Mouse (Mus musculus) cerebellum, postnatal 4 days (tissue): Measurements from ENCODE around the gene Tctn1.

Experiments used
- DNase-seq, 2 experiments: peaks; one replicate each; pipeline ENCODE4 v3.0.0; 2022; ENCODE audit warnings: low spot score in 2 of 2, mixed read lengths in 1 of 2

Tctn1 gene

DNA sequence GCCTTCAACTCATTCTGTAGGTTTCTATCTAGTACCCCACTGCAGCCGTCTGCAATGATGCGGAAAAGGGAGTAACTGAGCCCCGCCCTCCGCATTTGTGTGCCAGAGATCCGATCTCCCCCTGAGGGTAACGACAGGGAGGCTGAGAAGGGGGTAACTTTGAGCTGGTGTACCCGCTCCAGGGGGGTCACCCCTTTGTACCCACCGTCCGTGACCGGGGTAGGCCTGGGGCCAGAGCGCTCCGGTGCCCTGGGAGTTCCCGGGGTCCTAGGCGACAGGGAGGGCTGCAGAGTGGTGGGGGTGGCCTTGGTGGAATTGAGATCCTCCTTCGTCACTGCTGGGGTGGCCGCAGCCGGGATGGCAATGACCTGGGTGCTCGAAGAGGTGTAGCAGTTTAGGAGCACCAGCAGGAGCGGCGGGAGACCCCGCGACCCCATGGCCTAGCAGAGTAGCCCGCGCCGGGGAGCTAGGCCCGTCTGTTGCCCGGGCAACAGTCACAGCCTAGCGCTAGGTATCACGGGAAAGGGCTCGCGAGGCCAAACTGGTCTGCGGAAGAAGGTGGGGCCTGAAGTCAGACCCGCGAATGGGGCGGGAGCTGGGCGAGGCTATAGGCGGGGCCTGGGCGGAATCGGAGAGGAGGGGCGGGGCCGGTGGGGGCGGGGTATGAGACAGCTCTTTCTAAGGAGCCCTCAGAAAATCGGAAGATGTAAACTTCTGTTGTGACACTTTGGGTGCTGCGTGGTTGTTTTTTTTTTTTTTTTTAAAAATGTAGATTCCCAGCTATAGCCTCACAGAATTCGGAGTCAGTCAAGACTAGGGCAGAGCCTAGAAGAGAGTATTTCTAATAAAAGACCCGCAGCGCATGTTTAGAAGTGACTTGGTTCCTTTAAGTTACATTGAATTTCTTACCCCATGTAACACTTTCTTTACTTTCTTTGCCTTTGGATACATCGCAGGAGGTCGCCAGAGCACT is at the start of gene Tctn1:
Gene Tctn1, minus strand, starts transcription at position 528 of the 973 bp plus-strand sequence.
- peak; percentile 76 to 84 for DNase-seq

- no peak for DNase-seq
These were observed 48.9 kb upstream of the Tctn1 start for GRCm38 (mm10) chr5:122312942-122313684.

DNA sequence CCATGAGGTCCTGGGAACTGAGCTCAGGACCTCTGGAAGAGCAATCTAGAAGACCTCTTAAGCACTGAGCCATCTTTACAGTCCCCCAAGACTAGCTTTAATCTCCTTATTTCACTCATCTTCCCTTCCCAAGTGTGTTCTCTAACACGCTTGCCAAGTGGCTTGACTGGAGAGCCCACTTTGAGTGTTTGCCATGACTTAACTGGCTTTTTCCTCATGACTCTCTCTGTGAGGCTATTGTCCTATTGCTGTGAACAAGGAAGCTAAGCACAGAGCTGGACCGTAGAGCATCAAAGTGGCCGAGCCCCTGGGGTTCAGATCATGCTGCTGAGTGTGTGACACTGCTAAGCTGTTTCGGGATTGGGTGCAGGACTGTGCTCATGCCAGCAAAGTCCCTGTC is 48.1 kb upstream of the Tctn1 start:
- no peak for DNase-seq

DNA sequence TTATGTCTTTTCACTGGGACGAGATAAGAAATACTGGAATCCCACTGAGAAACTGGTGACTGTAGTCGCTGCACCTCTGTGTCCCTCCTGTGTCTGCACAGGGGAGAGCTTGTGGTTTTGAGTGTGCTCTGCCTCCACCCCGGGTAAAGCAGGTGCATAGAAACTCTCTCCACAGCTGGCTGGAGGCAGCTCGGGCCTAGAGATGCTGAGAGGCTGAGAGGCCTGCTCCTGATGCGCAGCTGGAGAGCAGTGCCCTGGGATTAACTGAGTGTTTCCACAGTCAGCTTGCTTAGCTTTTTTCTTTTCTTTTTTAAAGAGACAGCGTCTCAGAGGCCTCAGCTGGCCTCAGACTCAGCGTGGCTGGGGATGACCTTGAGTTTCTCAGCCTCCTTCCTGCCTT is 47.4 kb upstream of the Tctn1 start:
- DNase-seq = no peak

- DNase-seq = no peak
These were observed 46.4 kb upstream of the Tctn1 start for GRCm38 (mm10) chr5:122310699-122311098.

DNA sequence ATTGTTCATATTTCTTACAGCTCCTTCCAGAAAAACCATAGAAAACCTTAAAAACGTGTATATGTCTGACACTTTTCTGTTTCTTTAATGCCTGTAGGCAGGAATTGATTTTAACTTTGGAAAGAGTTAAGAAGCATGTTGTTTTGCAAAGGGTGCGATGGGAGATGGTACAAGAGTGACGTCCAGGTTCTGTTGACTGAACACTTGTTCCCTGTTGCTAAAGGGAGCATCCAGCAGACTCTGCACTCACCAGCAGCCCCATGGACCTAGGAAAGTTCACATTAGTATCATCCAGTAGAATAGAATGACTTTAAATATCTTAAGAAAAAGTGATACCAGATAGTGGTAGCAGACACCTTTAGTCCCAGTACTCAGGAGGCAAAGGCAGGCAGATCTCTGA is 42.3 kb upstream of the Tctn1 start:
- DNase-seq = no peak

DNA sequence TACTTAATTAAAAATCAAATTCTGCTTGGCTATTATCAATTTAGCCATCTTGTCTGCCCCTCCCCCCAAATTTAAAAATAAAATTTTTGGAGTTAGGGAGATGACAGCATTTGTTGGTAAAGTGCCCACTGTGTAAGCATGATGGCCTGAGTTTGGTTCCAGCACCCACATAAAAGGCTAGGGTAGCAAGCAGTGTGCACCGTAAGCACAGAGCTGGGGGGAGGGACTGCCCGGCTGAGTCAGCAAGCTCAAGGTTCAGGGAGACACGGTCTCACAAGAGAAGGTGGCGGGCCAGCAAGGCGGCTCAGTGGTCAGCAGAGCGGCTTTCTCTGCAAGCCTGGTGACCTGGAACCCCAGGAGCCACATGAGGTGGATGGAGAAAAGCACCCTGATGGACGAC is 41.2 kb upstream of the Tctn1 start:
- DNase-seq = no peak

DNA sequence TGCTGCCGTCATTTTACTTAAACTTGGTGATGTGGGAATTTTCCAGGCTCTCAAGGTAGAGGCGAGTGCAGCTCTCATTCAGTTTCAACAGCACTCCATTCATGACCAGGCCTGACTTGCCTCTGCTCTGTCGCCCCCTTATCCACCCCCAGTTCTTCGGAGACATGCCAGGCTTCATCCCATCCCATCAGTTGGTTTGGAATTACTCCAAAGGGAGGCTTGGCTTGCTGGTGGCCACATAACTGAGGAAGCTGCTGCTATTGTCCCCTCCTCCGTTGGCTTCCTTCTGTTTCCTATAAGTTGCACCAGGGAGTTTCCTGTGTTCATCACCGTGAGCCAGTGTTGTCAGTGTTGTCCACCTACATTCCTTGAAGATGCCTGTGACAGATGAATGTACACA is 40.3 kb upstream of the Tctn1 start:
- DNase-seq = no peak

DNA sequence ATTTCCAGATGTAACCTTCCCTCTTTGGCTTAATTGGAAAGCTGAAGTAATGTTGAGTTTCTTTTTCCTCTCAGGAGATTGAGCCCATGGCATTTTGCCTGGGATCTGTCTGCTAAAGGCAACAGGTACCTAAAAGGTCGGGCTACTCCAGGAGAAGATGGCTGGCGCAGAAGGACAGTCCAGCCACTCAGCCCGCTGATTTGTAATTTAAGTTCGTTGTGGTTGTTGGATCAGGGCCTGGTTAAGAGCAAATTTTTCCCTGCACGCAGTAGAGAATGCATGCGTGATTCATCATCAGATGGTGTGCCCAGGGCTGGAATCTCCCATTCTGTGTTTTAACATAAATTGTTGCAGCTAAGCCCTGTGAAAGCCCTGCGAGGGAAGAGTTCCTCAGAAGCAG is 39.7 kb upstream of the Tctn1 start:
- DNase-seq = no peak

GRCm38 (mm10) chr5:122302810-122303745 is 38.8 kb upstream of the Tctn1 start:
- no peak for DNase-seq

DNA sequence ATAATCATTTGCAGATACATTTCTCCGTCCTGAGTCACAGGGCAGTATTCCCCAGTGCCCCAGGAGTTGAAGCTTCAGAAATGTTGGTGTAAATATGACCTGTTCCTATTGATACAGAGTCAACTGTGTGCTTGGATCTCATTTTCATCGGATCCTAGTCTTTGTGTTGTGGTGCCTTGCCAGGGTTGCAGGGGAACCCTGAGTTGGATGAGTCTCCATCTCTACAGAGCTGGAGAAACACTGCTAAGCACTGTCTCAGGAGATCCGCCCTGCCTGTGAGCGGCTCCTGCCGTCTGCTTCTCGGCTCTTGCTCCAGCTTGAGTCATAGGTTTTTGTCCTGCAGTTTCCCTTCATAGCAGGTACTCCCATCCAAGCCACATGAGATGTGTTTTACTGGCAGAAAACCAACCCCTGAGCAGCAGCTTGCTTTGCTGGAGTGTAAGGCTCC is 35.8 kb upstream of the Tctn1 start:
- DNase-seq = no peak

DNA sequence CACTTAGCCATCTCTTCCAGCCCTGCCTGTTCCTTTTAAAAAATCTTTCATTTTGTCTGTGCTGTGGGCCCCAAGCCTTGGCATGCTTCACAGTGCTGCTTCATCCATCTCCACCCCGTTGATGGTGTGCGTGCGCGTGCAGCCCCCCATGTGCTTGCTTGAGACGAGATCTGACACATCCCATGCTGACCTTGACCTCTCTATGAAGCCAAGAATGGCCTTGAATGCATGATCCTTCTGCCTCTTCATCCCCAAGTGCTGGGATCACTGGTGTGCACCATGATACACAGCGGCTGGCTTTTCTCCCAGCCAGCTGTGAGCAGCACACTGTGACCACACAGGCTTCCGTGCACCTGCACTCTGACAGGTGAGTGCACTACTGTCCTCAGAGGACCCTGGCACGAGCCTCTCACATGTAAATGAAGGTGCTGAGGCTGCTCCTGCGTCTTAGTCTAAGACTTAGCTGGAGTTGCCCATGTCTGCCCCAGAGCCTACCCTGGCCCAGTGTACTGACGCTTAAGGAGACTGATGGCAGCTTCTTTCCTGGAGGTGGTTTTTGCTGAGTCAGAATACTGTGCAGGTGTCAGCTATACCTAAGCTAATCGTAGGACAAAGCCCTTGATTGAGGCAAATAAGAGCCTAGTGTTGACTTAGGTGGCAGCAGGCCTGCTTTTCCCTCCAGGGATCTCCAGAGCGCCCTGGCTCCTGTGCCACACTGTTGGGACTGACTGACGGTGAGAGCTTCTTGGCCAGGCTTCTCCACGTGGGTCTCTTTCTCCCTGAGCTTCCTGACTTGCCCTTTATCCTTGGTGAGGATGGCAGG is 31.1 kb upstream of the Tctn1 start:
- no peak for DNase-seq

GRCm38 (mm10) chr5:122294219-122294735 is 30.0 kb upstream of the Tctn1 start:
- no peak for DNase-seq

DNA sequence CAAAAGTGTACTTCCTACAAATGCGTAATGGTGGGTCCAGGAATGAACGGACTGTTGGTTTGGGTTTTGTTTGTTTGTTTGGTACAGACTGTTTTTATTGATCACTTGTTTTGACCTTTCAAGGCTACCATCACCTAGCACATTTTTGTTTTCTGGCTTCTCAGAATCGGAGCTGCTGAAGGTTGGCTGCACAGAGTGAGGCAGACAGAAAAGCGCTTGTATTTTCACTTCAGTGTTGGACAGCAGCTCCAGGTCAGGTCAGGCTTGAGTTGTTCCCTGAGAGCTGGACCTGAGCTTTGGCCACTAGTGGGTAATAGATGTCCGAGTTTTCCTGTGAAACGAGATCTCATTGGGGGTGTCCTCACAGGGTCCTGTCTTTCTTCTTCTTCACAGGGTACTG is 28.9 kb upstream of the Tctn1 start:
- no peak for DNase-seq

- no peak for DNase-seq
These were observed 27.5 kb upstream of the Tctn1 start for GRCm38 (mm10) chr5:122291553-122292339.

- DNase-seq = no peak
These were observed 26.9 kb upstream of the Tctn1 start for GRCm38 (mm10) chr5:122291149-122291548.

DNA sequence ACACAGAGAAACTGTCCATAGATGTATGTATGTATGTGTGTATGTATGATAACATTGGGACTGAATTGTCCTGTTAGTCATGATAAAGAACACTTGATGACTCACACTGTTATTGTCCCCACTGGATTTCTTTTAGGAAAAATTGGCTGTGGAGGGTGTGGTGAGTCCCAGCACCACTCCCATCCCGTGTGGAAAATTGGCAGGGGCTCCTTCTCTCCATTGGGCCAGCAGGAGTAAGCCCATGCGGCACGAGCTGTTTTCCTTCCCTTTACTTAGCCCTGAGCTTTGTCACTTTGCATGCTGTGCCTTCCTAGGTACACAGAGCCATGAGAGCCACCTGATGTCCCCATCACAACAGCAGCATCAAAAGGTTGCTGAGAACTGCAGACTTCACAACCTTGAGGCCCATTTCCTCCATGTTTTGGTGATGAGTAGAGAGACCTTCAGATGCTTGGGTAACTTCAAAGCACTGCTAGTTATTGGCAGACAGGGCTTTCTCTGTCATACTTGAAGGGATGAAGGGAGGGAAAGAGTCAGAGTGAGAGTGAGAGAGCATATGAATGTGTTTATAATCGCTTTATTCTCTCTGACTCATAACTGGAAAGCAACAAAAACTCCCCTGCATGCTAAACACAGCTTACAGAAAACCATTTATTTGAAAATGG is 24.0 kb upstream of the Tctn1 start:
- DNase-seq = no peak

DNA sequence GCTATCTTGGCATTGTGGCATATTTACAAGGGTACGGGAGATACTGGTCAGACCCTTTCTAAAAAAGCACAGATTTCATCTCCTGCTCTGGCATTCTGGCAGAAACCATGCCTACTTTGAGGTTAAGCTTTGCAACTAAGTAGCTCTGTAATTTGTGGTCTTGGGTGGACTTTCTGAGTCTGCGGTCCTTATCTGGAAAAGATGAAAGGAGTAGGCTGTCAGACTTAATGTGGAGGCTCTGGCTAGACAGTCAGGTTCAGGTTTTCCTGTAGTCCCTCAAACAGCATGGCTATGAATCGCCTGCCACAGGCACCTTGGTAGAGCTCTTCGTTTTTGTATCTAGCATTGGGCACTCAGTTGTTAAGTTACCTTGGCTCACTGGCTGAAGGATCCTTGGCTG is 22.8 kb upstream of the Tctn1 start:
- DNase-seq = no peak

- no peak for DNase-seq
These were observed 21.9 kb upstream of the Tctn1 start for GRCm38 (mm10) chr5:122286191-122286590.
